Mouse (Mus musculus) kidney, adult 2 months (tissue): ENCODE data around the gene Ndc1. TPM values are rescaled to one million over a fixed set of nuclear protein-coding genes. Genes with fewer than 3 reads are reported as not detected.
"Not testable (repeated sequence)": the region's sequence is repeated elsewhere in the genome, so short reads cannot be mapped to it uniquely, and the experiment has no call there.

Experiments
- DNase-seq: peaks from one replicate; pipeline ENCODE4 v3.0.0; 2021
- H3K27ac ChIP-seq: fragments of 200-500 bp; 2 replicates; pipeline ENCODE4 v1.5.1; 2012; ENCODE audit warnings: low read depth, low read length, control low read depth, inconsistent platforms; ENCODE audit not compliant: insufficient read depth
- H3K27me3 ChIP-seq: fragments of 200-500 bp; replicated peaks from 2 replicates; pipeline ENCODE4 v1.6.1; 2012; ENCODE audit warnings: mild to moderate bottlenecking, moderate library complexity, low read length, inconsistent platforms; ENCODE audit not compliant: control insufficient read depth, insufficient read depth
- H3K36me3 ChIP-seq: fragments of 200-500 bp; 2 replicates; pipeline ENCODE4 v1.6.1; 2012; ENCODE audit warnings: mild to moderate bottlenecking, moderate library complexity, low read length, inconsistent platforms; ENCODE audit not compliant: control insufficient read depth, insufficient read depth
- H3K4me1 ChIP-seq: fragments of 200-500 bp; 2 replicates; pipeline ENCODE4 v1.6.1; 2011; ENCODE audit warnings: low read length; ENCODE audit not compliant: control insufficient read depth, insufficient read depth
- H3K4me3 ChIP-seq: fragments of 200-500 bp; 2 replicates; pipeline ENCODE4 v1.5.1; 2011; ENCODE audit warnings: mild to moderate bottlenecking, low read depth, low read length, control low read depth; ENCODE audit not compliant: insufficient read depth
- CTCF ChIP-seq: fragments of 200-500 bp; conservative IDR thresholded peaks from 2 replicates; pipeline ENCODE4 v1.5.1; 2011; ENCODE audit warnings: low read depth, mild to moderate bottlenecking, control low read depth, low read length, moderate library complexity, mixed read lengths; ENCODE audit not compliant: insufficient read depth, insufficient read length
- POLR2A ChIP-seq: fragments of 200-500 bp; IDR thresholded peaks from one replicate; pipeline ENCODE4 v1.6.1; 2011; ENCODE audit warnings: low read depth, low read length, control low read depth
- WGBS: fragments of 180-500 bp; shearing (Covaris S2); methylation state at CpG from one replicate; pipeline ENCODE4 v1.1.7; 2018; 5-methylcytosine and 5-hydroxymethylcytosine counted together
- polyA plus RNA-seq: library from polyadenylated mRNA; depleted of rRNA; stranded (reverse); fragments of >200 nt; gene quantifications from 2 replicates; pipeline ENCODE4 v1.2.3, GENCODE M21; 2012

The Ndc1 gene
- polyA plus RNA-seq, 1 experiment, result 11.3 TPM

GRCm38 (mm10) chr4:107353612-107354011 is 14.0 kb upstream of the Ndc1 start:
- no peak overlapping the region for H3K27ac ChIP-seq
- no peaks in the 10 kb centered on the region for H3K36me3 ChIP-seq
- no peaks in the 10 kb centered on the region for H3K27me3 ChIP-seq
- 77% methylated on average over 3 of the region's 3 CpGs for WGBS
- peak; percentile 56 for DNase-seq
- TF ChIP-seq CTCF (no peak), POLR2A (no peak)
- peaks cover 3% of the 10 kb centered on the region; the same call in 1 of the 2 replicates for H3K4me1 ChIP-seq
- H3K4me3 ChIP-seq, result no peak overlapping the region

- H3K36me3 ChIP-seq, result no peaks in the 10 kb centered on the region
- no peaks in the 10 kb centered on the region for H3K27me3 ChIP-seq
- peaks cover 3% of the 10 kb centered on the region; the same call in 1 of the 2 replicates for H3K4me1 ChIP-seq
- no peak overlapping the region for H3K27ac ChIP-seq
- WGBS, result 53% methylated on average over 5 of the region's 5 CpGs
- TF ChIP-seq POLR2A (no peak), CTCF (no peak)
- no peak for DNase-seq
- no peak overlapping the region for H3K4me3 ChIP-seq
These were observed 13.5 kb upstream of the Ndc1 start for GRCm38 (mm10) chr4:107354126-107354525.

- H3K36me3 ChIP-seq, result no peaks in the 10 kb centered on the region
- TF ChIP-seq POLR2A (no peak), CTCF (no peak)
- H3K27me3 ChIP-seq, result no peaks in the 10 kb centered on the region
- peak; percentile 55 for DNase-seq
- H3K4me1 ChIP-seq, result peaks cover 3% of the 10 kb centered on the region; the same call in 1 of the 2 replicates
- no peak overlapping the region for H3K4me3 ChIP-seq
- H3K27ac ChIP-seq, result no peak overlapping the region
- WGBS, result 8% methylated on average over 4 of the region's 4 CpGs
These were observed 13.0 kb upstream of the Ndc1 start for GRCm38 (mm10) chr4:107354543-107354942.

- not testable (repeated sequence) for H3K4me1 ChIP-seq, H3K27ac ChIP-seq, DNase-seq, H3K4me3 ChIP-seq, H3K36me3 ChIP-seq, H3K27me3 ChIP-seq
- WGBS, result 75% methylated on average over 8 of the region's 8 CpGs
These were observed 10.4 kb upstream of the Ndc1 start for GRCm38 (mm10) chr4:107357172-107357571.

GRCm38 (mm10) chr4:107358460-107358859 is 9.1 kb upstream of the Ndc1 start:
- 90% methylated on average over 3 of the region's 3 CpGs for WGBS
- Histone ChIP-seq H3K36me3 (no peaks in the 10 kb centered on the region), H3K27ac (no peak overlapping the region), H3K27me3 (no peaks in the 10 kb centered on the region), H3K4me3 (no peak overlapping the region), H3K4me1 (peaks cover 6% of the 10 kb centered on the region; the same call in 1 of the 2 replicates)
- TF ChIP-seq CTCF (no peak), POLR2A (no peak)
- no peak for DNase-seq

GRCm38 (mm10) chr4:107360457-107361145 is 7.0 kb upstream of the Ndc1 start:
- WGBS, result 59% methylated on average over 7 of the region's 7 CpGs
- H3K4me1 ChIP-seq, result 0 out of 2 replicates have a peak, but pooled peaks cover 3% of the 10 kb centered on the region
- TF ChIP-seq CTCF (no peak), POLR2A (no peak)
- no peak overlapping the region for H3K4me3 ChIP-seq
- H3K36me3 ChIP-seq, result no peaks in the 10 kb centered on the region
- peak; percentile 61 for DNase-seq
- H3K27ac ChIP-seq, result peak overlapping the region; percentile 97
- no peaks in the 10 kb centered on the region for H3K27me3 ChIP-seq

- Histone ChIP-seq H3K27me3 (no peaks in the 10 kb centered on the region), H3K27ac (no peak overlapping the region), H3K4me3 (no peak overlapping the region), H3K4me1 (0 out of 2 replicates have a peak, but pooled peaks cover 3% of the 10 kb centered on the region), H3K36me3 (no peaks in the 10 kb centered on the region)
- no peak for DNase-seq
- 81% methylated on average over 4 of the region's 4 CpGs for WGBS
- no peak for TF ChIP-seq CTCF
- no peak for TF ChIP-seq POLR2A
These were observed 4.8 kb upstream of the Ndc1 start for GRCm38 (mm10) chr4:107362755-107363154.

GRCm38 (mm10) chr4:107363573-107363972 is 4.0 kb upstream of the Ndc1 start:
- Histone ChIP-seq H3K4me3 (no peak overlapping the region), H3K27ac (no peak overlapping the region), H3K4me1 (peaks cover 3% of the 10 kb centered on the region; the same call in 1 of the 2 replicates), H3K36me3 (no peaks in the 10 kb centered on the region), H3K27me3 (no peaks in the 10 kb centered on the region)
- WGBS, result 83% methylated on average over 6 of the region's 6 CpGs
- TF ChIP-seq CTCF (no peak), POLR2A (no peak)
- DNase-seq, result no peak
